Mouse (Mus musculus) G1E-ER4 (cell line): ENCODE results near the gene Abhd5. TPM values are rescaled to one million over a fixed set of nuclear protein-coding genes. Genes with fewer than 3 reads are reported as not detected.

ENCODE experiments used
- GATA1 ChIP-seq: IDR thresholded peaks from one replicate; pipeline ENCODE4 v1.8.0; 2012; ENCODE audit warnings: low read length, inconsistent platforms
- polyA plus RNA-seq: library from polyadenylated mRNA; stranded (reverse); fragments of >175 nt; gene quantifications from 2 replicates; pipeline ENCODE4 v1.2.3, GENCODE M21; 2012

The Abhd5 gene
- polyA plus RNA-seq, 1 experiment: 34.1 TPM

DNA sequence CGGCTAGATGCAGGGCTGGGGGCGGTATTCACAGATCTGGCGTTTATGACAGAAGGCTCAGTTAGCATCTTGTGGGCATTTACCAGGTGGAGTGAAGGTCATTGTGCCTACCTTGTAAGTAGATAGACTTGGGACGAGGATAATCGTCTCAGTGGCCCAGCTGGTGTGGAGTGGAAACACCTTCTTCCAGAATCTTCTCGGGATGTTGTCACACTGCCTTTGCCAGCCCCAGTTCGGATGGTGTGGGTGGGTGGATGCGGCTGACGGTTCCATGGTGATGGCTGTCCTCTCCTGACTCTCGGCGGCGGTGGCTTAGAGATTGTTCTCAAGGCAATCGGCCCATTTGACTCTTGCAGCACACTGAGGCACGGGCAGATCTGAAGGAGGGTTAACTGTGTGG lies 71.3 kb downstream of the Abhd5 start:
- no peak for TF ChIP-seq GATA1

DNA sequence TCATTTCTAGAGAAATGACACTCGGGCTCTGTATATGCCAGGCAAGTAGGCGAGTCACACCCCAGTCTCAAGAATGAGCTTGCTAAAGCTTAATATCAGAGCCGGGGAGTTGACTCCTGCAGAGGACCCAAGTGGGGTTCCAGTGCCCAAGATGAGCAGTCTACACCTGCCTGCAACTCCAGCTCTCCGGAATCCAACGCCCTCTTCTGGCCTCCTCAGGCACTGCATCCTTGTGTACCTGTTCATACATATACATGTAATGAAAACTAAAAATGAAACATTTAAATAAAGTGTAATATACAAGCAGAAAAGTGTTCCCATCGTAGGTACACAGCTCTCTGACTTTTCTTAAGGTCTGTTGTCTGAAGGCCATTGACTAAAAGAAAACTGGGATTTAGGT lies 71.7 kb downstream of the Abhd5 start:
- TF ChIP-seq GATA1: no peak

DNA sequence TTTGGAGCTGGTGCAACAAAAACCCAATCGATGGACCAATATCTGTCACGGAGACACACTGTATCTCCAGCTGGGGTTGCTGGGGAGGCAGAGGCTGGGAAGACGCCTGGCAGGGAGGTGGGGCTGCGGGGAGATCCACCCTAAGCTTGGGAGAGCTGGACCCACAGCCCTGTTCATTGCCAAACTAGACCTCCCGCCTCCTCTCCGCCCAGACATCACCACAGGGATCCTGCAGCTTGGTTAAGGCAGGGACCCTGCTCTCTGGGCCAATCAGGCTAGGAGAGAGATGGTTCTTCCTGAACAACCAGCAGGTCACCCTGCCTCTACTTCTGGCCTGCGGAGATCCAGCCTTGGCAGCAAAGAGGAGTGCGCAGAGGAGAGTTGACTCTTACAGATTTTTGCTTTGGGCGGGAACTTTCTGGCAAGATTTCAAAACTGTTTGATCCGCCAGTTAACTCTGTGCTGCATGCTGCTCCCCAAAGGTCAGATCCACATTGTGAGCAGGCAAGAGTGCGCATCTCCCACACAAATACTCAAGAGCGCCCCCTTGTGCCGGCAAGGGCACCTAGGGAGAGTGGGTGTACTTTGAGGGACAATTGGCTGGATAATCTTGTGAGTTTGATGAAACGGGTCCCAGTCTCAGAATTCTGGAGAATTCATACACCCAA lies 73.7 kb downstream of the Abhd5 start:
- no peak for TF ChIP-seq GATA1

DNA sequence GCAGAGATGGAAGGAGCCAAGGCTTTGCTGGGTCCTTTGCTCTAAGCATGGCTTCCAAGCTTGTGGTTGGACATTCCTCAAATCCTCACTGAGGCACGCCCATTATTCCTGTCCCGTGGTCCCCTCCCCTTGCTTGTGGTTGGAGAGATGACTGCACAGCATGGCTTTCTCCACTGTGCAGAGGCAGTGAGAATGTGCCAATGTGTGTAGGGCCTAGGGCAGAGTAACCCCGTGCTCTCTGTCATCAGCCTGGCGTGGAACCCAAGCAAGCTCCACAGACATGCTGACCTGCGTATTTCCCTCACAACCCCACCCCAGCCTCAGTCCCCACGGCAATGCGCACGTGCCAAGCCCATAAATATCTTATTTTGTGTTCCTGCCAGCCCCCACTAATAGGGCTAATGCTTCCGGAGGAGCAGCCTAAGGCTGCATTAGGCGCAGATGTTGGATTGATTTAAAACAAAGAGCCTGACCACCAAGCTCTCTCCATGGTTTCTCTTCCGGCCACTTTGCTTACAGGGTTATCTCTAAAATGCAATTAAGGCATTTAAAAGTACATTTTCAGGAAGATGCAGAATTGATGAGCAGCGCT lies 77.7 kb downstream of the Abhd5 start:
- TF ChIP-seq GATA1: no peak

DNA sequence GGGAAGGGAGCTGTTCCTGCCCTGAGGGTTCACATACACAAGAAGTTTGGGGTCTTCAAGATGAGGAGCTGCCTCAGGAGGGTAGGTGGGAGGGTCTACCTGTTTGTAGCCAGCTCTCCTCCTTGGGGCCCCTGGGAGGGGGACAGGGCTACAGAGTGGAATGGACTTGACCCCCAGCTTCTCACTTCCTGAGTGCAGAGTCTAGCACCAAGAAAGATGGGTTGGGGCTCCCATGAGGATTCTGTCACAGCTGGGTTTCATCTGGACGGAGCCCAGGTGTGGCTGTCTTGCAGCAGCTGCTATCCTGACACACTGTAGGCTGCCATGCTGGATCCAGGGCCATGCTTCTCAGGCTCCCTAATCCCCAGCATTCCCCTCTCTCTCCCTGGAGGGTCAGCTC lies 78.3 kb downstream of the Abhd5 start:
- no peak for TF ChIP-seq GATA1

Other genes starting within 250 kb of the Abhd5 start
- 31.2 and 33.7 TPM in 2 replicates for gene Snrk, start 234.3 kb upstream of the Abhd5 start, polyA plus RNA-seq
- 0.69 and 1.0 TPM in 2 replicates for gene Ano10, start 57.2 kb upstream of the Abhd5 start, polyA plus RNA-seq